Mouse (Mus musculus) mature B cell (primary cell): ENCODE results near the gene Map3k10.
"Not testable (repeated sequence)": the region's sequence is repeated elsewhere in the genome, so short reads cannot be mapped to it uniquely, and the experiment has no call there.

Experiments used
- in situ Hi-C: fragments of 300-500 bp; cut with MboI; formaldehyde crosslinking; loops from 2 replicates; pipeline ENCODE4 v1.14.3; 2019

Map3k10 gene

DNA sequence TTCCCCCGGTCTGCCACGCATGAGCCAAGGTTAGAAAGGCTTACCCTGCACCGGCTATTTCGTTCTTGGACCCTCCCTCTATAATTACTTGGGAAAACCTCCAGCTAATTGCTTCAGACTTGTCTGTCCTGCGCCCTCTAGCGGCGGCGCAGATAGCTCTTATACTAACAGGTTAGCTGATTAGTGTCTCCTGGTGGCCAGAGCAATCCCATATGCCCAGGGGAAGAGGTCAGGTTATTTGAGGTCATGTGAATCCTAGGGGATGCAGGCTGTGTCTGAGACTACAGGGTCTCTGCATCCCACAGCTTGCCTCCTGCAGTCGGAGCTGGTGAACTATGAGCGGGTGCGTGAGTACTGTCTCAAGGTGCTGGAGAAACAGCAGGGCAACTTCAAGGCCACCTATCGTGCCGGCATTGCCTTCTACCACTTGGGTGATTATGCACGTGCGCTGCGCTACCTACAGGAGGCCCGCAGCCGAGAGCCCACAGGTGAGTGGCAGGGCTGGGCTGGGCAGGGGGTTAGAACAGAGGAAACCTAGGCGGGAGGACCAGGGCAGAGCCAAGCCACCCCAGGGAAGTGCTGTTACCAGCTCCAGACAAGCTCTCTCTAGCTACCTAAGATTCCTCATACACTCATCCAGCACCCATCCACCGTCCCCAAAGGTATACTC, 19.7 kb downstream of the Map3k10 start:
- in situ Hi-C loops = no loop called here

DNA sequence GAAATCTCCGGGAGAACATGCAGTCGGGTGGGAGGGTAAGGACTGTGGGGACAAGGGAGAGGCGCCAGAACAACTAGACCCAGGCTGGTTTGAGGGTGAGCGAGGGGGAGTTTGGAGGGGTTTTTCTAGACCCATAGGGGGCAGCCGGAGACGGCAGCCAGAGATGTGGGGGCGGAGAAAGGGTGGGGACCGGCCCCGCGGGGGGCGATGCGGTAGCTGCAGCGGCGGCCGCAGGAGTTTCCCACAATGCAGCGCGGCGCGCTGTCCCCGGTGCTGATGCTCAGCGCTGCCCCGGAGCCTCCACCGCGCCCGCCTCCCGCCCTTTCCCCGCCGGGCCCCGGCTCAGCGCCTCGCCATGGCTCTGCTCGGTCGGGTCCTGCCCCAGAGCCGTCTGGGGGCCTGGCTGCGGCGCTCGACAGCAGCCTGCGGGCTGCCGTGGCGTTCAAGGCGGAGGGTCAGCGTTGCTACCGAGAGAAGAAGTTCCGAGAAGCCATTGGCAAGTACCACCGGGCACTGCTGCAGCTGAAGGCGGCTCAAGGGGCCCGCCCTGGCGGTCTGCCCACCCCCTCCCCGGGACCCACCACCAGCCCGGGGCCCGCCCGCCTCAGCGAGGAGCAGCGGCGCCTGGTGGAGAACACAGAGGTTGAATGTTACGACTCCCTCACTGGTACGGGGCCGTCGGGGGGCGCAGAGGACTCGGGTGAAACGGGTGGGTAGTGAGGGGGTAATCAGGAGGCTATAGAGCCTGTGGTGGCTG, 20.5 kb downstream of the Map3k10 start, which contains the start of gene Ttc9b:
Gene Ttc9b (plus strand): TSS at position 235 of the 757 bp plus-strand sequence.
- in situ Hi-C loops = no loop called here

DNA sequence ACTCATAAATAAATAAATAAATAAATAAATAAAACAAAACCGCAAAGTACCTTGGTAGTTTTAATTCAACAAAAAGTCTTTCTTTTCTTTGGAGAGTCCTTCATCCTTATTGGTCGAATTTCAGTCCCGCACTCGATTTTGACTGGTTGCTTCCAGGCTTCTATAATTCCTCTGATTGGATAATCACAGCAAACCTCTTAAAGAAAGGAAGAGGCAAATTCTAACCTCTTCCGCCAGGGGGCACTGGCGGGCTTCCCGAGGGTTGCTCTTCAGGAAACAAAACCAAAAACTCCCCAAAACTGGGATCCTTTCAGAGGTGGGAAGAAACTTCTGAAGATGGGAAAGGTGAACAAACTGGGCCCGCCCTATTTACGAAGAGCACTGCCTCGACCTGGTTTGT, 23.4 kb downstream of the Map3k10 start:
- in situ Hi-C loops = no loop called here

DNA sequence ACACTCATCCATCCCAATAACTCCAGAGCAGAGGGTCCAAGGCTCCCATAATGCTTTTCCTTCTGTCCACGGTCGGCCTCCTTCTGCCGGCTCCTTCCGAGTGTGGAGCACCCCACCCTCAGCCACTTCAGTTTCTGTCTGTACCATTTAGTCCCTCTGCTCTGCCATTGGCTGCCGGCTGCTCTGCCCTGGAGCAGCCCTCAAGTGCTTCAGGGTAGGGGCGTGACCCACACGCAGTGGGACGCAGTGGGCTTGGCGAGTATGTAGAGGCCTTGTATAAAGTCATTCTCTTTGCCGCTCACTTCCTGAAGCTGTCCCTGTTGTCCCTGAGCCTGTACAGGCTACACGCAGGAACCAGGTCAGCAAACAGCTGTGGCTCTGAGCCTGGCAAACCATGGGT, 24.7 kb downstream of the Map3k10 start:
- in situ Hi-C loops = no loop called here

DNA sequence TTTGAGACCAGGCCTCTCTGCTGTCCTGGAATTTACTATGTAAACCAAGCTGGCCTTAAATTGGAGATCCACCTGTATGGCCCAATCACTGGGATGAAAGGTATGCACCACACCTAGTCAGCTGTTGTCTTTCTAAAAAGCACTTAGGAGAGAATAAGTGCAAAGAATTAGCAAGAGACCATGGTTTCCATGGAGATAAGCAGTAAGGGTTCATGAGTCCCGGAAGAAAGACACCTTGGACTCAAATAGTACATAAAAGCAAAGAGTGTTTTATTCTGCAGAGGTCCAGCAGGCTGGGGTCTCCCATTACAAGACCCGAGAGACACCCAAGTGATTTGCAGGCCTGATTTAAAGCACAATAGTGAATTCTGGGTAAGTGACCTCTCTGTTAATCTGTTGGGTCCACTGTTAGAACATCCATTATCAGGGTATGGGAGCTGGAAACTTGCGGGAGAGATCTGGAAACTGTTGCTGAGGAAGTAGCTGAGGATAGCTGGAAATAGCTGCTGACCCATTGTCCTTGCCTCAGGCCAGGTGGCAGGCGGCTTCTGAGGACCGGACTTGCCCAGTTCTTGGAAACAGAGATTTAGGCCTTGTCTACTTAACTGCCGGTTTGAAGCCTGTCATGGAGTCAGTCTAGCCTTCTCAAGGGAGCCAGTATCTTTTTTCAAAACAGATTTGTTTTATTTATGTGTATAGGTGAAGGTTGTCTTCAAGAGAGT, 27.0 kb downstream of the Map3k10 start:
- in situ Hi-C loops = no loop called here

DNA sequence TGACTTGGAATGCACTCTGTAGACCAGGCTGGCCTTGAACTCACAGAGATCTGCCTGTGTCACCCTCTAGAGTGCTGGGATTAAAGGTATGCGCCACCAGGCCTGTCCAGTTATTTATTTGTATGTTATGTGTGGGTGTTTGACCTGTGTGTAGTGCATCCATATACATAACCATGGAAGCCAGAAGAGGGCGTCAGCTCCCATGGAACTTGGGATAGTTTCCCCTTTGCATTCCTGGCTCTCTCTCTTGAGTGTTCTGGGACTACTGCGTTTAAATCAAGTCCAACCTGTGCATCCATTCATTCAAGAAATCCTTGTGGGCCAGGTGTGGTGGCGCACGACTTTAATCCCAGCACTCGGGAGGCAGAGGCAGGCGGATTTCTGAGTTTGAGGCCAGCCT, 27.9 kb downstream of the Map3k10 start:
- in situ Hi-C loops = no loop called here

DNA sequence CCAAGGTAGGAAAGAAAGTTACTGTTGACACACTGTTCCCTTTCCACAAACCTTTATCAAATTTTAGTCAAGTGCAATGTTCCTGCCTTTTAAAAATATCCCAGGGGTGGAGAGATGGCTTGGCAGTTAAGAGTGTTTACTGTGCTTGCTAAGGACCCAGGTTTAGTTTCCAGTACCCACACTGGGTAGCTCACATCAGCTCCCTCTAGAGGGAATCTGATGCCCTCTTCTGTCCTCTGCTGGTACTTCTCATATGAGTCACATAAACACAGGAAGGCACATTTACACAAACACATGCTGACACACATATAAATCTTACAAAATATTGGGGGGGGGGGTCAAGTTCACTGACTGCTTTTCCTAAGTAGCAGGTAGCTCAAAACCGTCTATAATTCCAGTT, 29.9 kb downstream of the Map3k10 start:
- in situ Hi-C loops = no loop called here

DNA sequence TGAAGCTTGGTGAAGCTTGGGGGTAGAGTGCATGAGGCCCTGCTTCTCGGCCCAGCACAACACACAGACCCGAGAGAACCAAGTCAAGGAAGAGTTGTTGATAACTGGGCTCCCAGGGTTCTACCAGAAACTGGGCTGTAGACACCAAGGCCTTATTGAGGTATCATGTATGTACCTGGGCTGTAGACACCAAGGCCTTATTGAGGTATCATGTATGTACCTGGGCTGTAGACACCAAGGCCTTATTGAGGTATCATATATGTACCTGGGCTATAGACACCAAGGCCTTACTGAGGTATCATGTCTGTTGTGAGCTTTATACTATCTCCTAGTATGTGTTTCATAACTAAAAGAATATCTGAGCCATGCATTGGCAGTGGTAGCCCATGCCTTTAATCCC, 39.3 kb downstream of the Map3k10 start:
- in situ Hi-C loops = not testable (repeated sequence)

DNA sequence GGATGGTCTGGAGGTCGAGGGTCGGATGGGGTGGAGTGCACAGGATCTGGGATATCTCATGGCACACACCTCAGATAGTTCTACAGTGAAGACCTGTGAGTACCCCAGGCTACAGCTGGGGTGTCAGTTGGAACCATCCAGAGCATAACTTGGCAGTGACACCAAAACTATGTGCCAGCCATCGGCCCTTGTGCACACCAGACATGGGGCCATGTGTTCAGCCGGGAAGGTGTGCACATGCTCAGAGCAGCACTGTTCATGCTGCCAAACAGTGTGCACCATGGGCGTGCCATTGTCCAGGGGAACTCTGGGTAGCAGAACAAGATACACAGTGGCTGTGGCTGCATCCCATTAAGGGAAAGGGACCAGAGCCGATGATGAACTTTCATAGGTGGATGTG, 39.7 kb downstream of the Map3k10 start:
- in situ Hi-C loops = no loop called here

DNA sequence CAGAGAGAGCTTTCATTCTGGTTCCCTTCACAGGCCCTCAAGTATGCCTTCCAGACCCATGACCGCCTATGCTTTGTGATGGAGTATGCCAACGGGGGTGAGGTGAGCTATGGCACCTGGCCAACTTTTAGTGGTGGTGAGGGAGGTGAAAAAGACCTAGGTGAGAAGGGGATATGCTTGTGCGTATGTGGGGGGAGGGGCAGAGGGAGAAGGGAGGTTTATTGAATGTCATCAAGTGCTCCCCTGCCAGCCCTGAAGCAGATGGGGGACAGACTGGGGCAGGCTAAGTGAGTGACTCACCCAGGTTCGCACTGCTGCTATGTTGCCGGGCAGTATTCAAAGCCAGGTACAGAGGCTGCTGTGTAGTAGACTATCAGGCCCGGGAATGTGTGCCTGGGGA, 41.2 kb downstream of the Map3k10 start:
- in situ Hi-C loops = no loop called here

DNA sequence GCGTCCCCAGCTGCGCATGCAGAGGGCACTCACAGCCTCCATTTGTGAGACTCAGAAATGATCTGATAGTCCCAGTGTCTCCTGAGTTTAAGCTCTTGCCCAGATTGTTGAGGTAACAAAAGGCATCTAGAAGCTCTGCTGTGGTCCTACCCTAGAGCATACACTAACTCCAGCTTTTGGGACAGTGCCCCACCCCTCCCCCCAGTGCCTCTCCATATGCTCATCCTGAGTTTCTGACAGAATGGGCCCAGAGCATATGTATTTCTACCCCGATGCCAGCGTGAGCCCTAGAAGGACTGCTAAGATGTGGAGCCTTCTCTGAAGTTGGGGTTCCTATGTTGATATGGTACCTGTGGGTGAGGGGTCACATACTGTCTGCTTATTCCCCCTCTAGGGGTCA, 43.0 kb downstream of the Map3k10 start:
- in situ Hi-C loops = no loop called here

DNA sequence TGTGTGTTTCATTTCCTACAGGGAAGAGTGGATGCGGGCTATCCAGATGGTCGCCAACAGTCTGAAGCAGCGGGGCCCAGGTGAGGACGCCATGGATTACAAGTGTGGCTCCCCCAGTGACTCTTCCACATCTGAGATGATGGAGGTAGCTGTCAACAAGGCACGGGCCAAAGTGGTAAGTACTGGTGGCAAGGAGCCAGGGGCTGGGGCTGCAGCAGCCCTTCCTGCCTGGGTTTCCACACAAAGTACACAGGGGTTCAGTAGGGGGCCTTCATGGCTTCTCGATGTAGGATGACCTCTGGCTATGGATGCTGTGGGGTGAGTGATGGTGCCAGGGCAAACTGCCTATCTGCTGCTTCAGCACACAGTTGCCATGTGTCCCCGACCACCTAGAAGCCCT, 45.6 kb downstream of the Map3k10 start:
- in situ Hi-C loops = not testable (repeated sequence)

DNA sequence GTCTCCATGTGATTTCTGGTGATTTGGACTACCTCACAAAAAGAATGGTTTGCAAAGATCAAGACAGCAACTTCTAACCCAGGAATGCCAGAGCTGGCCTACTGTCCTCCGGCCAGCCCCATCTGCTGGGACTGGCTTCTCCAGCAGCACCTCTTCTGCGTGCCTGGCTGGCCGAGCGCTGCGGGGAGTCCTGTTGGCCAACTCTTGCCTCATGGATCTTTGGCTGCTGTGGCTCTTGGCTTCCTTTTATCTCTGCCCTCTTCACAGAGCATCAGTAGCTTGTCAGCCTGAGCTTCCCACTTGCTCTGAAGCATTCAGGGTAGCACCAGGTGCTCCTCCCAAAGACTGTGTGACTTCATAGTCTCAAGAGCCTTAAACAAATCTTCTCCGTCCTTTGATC, 46.2 kb downstream of the Map3k10 start:
- in situ Hi-C loops = no loop called here

DNA sequence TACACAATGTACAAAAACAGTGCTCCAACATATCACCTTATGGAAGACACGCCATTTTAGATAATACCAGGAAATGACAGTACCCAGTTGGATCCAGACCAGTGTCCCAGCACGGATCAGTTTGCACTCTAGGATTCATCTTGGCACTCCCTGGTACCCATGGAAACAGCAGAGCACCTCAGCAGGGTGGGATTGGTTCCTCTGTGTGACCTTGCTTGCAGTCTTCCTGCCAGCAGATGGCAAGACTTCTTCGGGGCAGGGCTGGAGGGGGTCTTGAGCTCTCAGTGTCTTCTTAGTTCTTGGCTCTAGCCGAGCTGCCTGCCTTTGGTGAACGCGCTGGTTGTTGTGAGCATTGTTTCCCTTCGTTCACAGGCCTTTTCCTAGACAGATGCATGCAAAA, 46.7 kb downstream of the Map3k10 start:
- in situ Hi-C loops = no loop called here

DNA sequence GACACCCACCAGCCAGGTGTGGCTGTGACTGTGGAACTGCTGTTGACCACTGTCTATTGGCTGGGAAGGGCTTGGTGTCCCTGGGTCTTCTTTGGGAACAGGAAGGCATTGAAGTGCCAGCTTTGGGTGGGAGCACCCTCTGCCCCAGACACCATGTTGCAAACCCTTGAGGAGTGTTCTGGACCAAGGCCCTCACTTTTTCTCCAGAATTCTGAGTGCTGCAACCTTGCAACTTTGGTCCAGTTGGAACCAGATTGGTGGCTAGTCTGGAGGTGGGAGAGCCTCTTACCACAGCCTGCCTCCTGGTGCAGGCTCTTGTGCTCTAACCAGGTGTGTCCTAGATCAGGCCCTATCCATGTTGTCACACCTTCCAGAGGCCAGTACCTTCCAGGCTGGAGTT, 49.4 kb downstream of the Map3k10 start:
- in situ Hi-C loops = no loop called here

DNA sequence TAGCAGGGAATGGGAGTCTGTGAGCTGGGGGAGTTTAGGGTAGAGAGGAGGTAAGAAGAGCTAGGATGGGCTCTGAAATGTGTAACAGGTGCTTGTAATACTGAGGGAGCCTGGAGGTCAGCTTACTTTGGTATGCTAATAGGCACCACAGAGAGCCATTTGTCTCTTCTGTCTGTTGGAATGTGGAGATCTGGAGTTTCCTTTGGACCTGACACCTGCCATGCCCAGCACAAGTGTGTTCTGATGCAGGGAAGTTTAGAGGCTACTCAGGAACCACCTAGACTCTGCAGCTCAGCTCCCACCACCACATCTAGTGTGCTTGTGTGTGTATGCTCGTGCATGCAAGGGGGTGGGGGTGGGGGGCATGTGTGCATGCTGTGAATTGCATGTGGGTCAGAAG, 52.2 kb downstream of the Map3k10 start:
- in situ Hi-C loops = no loop called here

DNA sequence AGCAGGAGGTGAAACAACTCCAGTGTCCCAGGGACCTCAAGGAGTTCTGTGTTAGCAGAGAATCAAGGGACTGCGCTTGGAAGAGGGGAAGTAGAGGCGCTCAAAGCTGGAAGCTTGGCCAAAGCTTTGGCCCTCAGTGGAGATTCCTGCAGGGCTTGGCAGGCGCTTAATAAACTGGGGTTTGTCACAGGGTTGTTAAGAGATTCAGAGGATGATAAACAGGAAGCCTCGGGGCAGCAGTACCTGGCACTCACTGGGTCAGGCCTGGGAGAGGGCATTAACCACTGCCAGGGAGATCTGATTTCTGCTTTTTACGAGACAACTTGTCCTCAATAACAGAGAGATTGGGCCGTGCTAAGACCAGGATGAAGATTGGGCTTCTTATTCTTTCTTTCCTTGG, 53.4 kb downstream of the Map3k10 start:
- in situ Hi-C loops = no loop called here

DNA sequence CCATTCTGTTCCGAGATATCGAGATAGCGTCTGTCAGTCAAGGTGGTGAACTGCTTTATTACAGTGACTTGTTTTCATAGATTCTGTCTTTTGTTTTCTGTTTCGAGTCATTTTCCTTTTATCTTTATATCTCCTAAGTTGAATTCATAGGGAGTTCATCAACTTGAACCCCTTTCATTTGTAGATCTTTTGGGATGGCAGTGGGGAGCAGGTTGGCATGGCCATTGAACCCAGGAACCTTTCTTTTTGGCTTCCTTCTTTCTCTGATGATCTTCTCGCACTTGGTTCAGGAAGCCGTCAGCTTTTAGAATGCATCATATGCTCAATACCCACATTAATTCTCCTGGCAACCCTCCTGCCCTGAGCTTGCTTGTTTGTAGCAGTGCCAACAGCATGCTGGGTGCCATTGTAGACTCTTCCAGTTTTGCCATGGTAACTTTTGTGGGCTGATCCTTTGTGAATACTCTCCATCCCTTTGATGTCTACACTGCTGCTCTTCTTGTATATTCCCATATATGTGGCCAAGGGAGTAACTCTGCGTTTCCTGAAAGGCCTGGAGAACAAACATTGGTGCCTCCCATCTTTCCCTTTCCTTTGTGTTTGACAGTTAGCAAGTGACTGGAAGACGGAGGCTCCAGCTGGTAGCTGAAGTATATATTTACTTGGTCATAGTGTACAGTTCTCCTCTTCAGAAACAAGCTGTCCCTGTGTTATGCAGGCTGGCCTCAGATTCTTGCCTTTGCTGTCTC, 60.5 kb downstream of the Map3k10 start:
- in situ Hi-C loops = no loop called here

DNA sequence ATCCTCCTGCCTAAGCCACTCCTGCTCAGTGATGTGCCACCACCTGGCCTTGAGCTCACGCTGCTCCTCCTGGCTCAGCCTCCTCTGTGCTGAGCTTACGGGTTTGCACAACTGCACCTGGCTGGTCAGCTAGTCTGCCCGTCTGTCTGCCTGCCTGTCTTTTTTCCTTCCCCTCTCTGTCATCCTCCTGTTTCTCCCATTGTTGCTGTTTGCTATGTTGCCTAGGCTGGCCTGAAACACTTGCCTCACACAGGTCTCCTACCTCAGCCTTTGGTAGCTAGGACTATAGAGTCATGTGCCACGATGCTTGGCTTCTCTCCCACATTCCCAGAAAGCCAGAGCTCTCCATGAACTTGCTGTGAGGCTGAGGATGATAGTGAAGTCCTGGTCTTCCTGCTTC, 61.5 kb downstream of the Map3k10 start:
- in situ Hi-C loops = no loop called here

DNA sequence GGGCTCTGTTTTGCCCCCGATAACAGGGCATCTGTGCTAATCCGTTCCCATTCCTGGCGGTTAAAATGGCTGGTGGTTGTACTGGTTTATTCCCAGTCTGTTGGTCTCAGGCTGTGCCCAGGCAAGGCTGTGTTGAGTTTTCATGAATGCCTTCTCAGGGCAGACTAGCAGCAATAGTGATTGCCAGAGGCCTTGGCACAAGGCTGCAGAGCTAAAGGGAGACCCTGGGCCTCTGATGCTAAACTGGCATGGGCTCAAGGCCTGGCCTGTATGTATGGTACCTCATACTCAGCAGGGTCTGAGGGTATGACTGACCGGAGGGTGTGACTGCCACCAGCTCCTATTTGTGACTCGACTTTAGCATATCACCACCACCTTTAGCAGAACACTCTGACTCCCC, 63.5 kb downstream of the Map3k10 start:
- in situ Hi-C loops = no loop called here

DNA sequence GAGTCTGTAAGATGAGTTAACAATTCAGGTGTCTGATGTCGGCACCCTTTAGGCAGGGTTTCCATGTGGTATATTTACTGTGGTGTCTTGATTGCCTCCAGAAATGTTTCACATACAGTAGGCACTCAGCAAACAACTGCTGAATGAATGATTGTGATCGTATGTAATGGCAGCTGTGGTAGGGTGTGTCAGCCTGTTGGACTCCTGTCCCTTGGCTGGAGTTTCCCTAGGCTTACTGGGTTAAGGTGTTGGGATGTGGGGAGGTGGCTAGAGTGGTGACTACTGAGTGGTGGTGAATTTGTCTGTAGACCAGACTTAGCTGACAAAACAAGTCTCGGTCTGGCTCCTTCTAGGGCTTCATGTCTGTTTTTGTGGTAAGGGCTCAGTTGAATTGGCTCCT, 64.0 kb downstream of the Map3k10 start:
- in situ Hi-C loops = no loop called here

DNA sequence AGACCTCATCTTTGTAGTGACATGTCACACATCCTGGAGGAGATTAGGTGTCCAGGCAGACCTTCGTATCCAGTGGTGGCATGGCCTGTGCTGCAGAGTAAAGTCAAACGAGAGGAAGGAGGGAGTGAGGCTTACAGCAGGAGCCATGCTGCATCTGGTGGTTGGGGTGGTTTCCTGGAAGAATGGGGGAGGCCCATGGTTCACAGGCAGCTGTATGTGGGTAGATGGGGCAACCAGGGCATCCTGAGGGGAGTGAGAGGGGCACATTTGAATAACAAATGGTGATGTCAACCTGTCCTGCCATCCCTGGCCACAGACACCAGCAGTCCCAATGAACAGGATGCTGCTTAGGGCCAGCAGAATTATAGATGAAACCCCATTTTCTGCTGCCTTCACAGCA, 64.7 kb downstream of the Map3k10 start:
- in situ Hi-C loops = no loop called here
